18 mouse cellular contexts compared by ENCODE assay signal in genomic region chr14:79532036-79532776, GRCm38 (mm10). TPM values are rescaled to one million over a fixed set of nuclear protein-coding genes. Genes with fewer than 3 reads are reported as not detected.
DNase-seq lines count a peak whose midpoint lies in the region; ATAC-seq and TF ChIP-seq lines count a peak whose summit lies in the region.
"Had no signal": no experiment of that assay in that cellular context is flagged by ENCODE, and none has a peak within 500 bp of the region (broad histone marks: within the 10 kb centered on the region; RNA-seq: fewer than 3 reads in every experiment).

No protein-coding gene starts in this region.

- no peak for ATAC-seq in liver, embryonic 14.5 days (ENCODE audit: insufficient read depth)
- no peak for ATAC-seq in kidney, embryonic 14.5 days (ENCODE audit: low FRiP score, low TSS enrichment)

- H3K9me3 ChIP-seq in MEL (replicated peaks; ENCODE audit: insufficient read depth, low read length), result no peaks in the 10 kb centered on the region
- no peaks in the 10 kb centered on the region for H3K9me3 ChIP-seq in liver, embryonic 14.5 days (ENCODE audit: control insufficient read depth, low read length)
- no peaks in the 10 kb centered on the region for H3K9me3 ChIP-seq in kidney, embryonic 14.5 days (ENCODE audit: control insufficient read depth, low read length)
- H3K9me3 ChIP-seq: embryonic facial prominence, embryonic 12.5 days; heart, embryonic 15.5 days; hindbrain, embryonic 10.5 days; limb, embryonic 10.5 days; midbrain, embryonic 10.5 days had no signal

- no peak overlapping the region for H3K4me3 ChIP-seq in MEL (ENCODE audit: control insufficient read depth in 1 of 2, insufficient read depth in 1 of 2, low read depth in 2 of 2, low read length in 2 of 2)
- no peak overlapping the region for H3K4me3 ChIP-seq in liver, embryonic 14.5 days (ENCODE audit: insufficient read depth in 1 of 2, low read depth in 2 of 2, low read length in 2 of 2)
- no peak overlapping the region for H3K4me3 ChIP-seq in kidney, embryonic 14.5 days (ENCODE audit: low read length)
- H3K4me3 ChIP-seq in lung, adult 2 months (replicated peaks; ENCODE audit: extremely low read depth, low read depth, low read length), result no peak overlapping the region
- H3K4me3 ChIP-seq: embryonic facial prominence, embryonic 12.5 days; heart, embryonic 15.5 days; hindbrain, embryonic 10.5 days; limb, embryonic 10.5 days; midbrain, embryonic 10.5 days had no signal

- peak overlapping the region; percentile 29 for H3K27ac ChIP-seq in MEL (ENCODE audit: control insufficient read depth, low read depth, low read length)
- H3K27ac ChIP-seq in liver, embryonic 14.5 days, result peak overlapping the region; percentile 80
- H3K27ac ChIP-seq in kidney, embryonic 14.5 days (ENCODE audit: low read depth, low read length), result no peak overlapping the region
- H3K27ac ChIP-seq: embryonic facial prominence, embryonic 12.5 days; heart, embryonic 15.5 days; hindbrain, embryonic 10.5 days; limb, embryonic 10.5 days; midbrain, embryonic 10.5 days had no signal

- peaks cover 7 to 77% of the 10 kb centered on the region in 2 experiments for H3K36me3 ChIP-seq in MEL (ENCODE audit: control insufficient read depth in 1 of 2, insufficient read depth in 2 of 2, low read length in 2 of 2)
- peaks cover 3% of the 10 kb centered on the region; the same call in 1 of the 2 replicates for H3K36me3 ChIP-seq in liver, embryonic 14.5 days (replicated peaks; ENCODE audit: control insufficient read depth, insufficient read depth, low read depth)
- H3K36me3 ChIP-seq in kidney, embryonic 14.5 days (ENCODE audit: control insufficient read depth, insufficient read depth, low read length), result no peaks in the 10 kb centered on the region; the same call in 1 of the 2 replicates
- H3K36me3 ChIP-seq: embryonic facial prominence, embryonic 12.5 days; heart, embryonic 15.5 days; hindbrain, embryonic 10.5 days; limb, embryonic 10.5 days; midbrain, embryonic 10.5 days had no signal

- peaks cover 61% of the 10 kb centered on the region for H3K79me2 ChIP-seq in MEL (ENCODE audit: control insufficient read depth, insufficient read depth, low read length, poor library complexity)

- 63% methylated on average over 8 of the region's 8 CpGs for WGBS in liver, embryonic 14.5 days (ENCODE audit: insufficient replicate concordance)
- WGBS in kidney, embryonic 14.5 days, result 91% methylated on average over 8 of the region's 8 CpGs
- WGBS in lung, adult 2 months, result 69% methylated on average over 8 of the region's 8 CpGs

- no peak for TF ChIP-seq CTCF in MEL (IDR thresholded peaks at IDR 0.05 in 2 of 3, conservative IDR thresholded peaks at IDR 0.05 in 1 of 3; ENCODE audit: control insufficient read depth in 1 of 3, insufficient read depth in 1 of 3, low read depth in 2 of 3, low read length in 3 of 3, poor library complexity in 1 of 3, severe bottlenecking in 1 of 3)
- no peak for TF ChIP-seq CTCF in liver, embryonic 14.5 days (IDR thresholded peaks at IDR 0.05; ENCODE audit: low read depth)
- no peak for TF ChIP-seq CTCF in lung, adult 2 months (IDR thresholded peaks at IDR 0.05; ENCODE audit: insufficient read depth, low read length)

- TF ChIP-seq POLR2A in MEL (IDR thresholded peaks at IDR 0.05; ENCODE audit: control insufficient read depth in 1 of 2, insufficient read depth in 1 of 2, low read depth in 1 of 2, low read length in 2 of 2, poor library complexity in 1 of 2), result no peak
- no peak for TF ChIP-seq POLR2A in lung, adult 2 months (IDR thresholded peaks at IDR 0.05; ENCODE audit: borderline replicate concordance, extremely low read depth, low read depth, low read length)

- TF ChIP-seq EP300 in MEL (IDR thresholded peaks at IDR 0.05; ENCODE audit: low read depth in 1 of 2, low read length in 2 of 2), result no peak
- TF ChIP-seq EP300 in liver, embryonic 14.5 days (IDR thresholded peaks at IDR 0.05; ENCODE audit: low read depth), result no peak

- peaks cover 35 to 46% of the 10 kb centered on the region in 2 experiments for H3K4me1 ChIP-seq in MEL (ENCODE audit: control insufficient read depth in 1 of 2, insufficient read depth in 2 of 2, low read length in 2 of 2)
- H3K4me1 ChIP-seq in liver, embryonic 14.5 days (replicated peaks; ENCODE audit: control insufficient read depth in 2 of 2, insufficient read depth in 2 of 2, low read length in 1 of 2), result peaks cover 65 to 71% of the 10 kb centered on the region in 2 experiments
- H3K4me1 ChIP-seq in kidney, embryonic 14.5 days (ENCODE audit: control insufficient read depth, insufficient read depth, low read length), result no peaks in the 10 kb centered on the region
- peaks cover 37% of the 10 kb centered on the region for H3K4me1 ChIP-seq in lung, adult 2 months (ENCODE audit: control insufficient read depth, insufficient read depth, low read length)
- H3K4me1 ChIP-seq: embryonic facial prominence, embryonic 12.5 days; hindbrain, embryonic 10.5 days; limb, embryonic 10.5 days; midbrain, embryonic 10.5 days had no signal

- no peak for TF ChIP-seq RAD21 in MEL (IDR thresholded peaks at IDR 0.05; ENCODE audit: low read depth, low read length)

- H3K27me3 ChIP-seq in MEL (ENCODE audit: control insufficient read depth in 1 of 2, insufficient read depth in 2 of 2, low read length in 2 of 2), result no peaks in the 10 kb centered on the region
- no peaks in the 10 kb centered on the region for H3K27me3 ChIP-seq in liver, embryonic 14.5 days (ENCODE audit: control insufficient read depth, insufficient read depth, low read length)
- H3K27me3 ChIP-seq in kidney, embryonic 14.5 days (ENCODE audit: control insufficient read depth, insufficient read depth, low read length), result no peaks in the 10 kb centered on the region
- H3K27me3 ChIP-seq: embryonic facial prominence, embryonic 12.5 days; heart, embryonic 15.5 days had no signal

- peak overlapping the region; percentile 67; the same call in 1 of the 2 replicates for H3K4me2 ChIP-seq in liver, embryonic 14.5 days (ENCODE audit: low read depth)
- H3K4me2 ChIP-seq in kidney, embryonic 14.5 days (replicated peaks; ENCODE audit: low read depth, low read length), result no peak overlapping the region
- H3K4me2 ChIP-seq: embryonic facial prominence, embryonic 12.5 days; heart, embryonic 15.5 days had no signal

- H3K9ac ChIP-seq in MEL (ENCODE audit: control insufficient read depth, low read depth, low read length, poor library complexity, severe bottlenecking), result no peak overlapping the region
- H3K9ac ChIP-seq in liver, embryonic 14.5 days (replicated peaks), result peak overlapping the region; percentile 20
- no peak overlapping the region for H3K9ac ChIP-seq in kidney, embryonic 14.5 days (ENCODE audit: low read depth, low read length)
- H3K9ac ChIP-seq: embryonic facial prominence, embryonic 12.5 days; heart, embryonic 15.5 days had no signal

- peak; percentile 60 for DNase-seq in CD4-positive, CD25-positive, alpha-beta regulatory T cell, adult 2 months (ENCODE audit: low read depth, low spot score)
- DNase-seq in MEL (ENCODE audit: low read depth, low spot score), result no peak
- no peak for DNase-seq in liver, embryonic 14.5 days (ENCODE audit: low read depth in 3 of 3, low spot score in 3 of 3)
- peak; percentile 48 to 49 for DNase-seq in natural killer cell, adult 2 months (ENCODE audit: low spot score in 2 of 2)
- no peak for DNase-seq in kidney, postnatal 36 days
- no peak for DNase-seq in adipocyte (ENCODE audit: low spot score)
- DNase-seq in lung, adult 2 months, result no peak
- DNase-seq: adrenal gland, adult 2 months; cerebellum, adult 18-20 months; gastrocnemius, postnatal 36 days; kidney, adult 11 months; kidney, postnatal 25 days had no signal

TF ChIP-seq in MEL, 35 proteins besides CTCF, POLR2A, EP300 and RAD21:
- TF ChIP-seq MXI1 (IDR thresholded peaks at IDR 0.05; ENCODE audit: low read depth, low read length) (0 out of 2 replicates have a peak, but pooled peaks have one; percentile 24), TCF12 (IDR thresholded peaks at IDR 0.05; ENCODE audit: low read depth, low read length) (no peak), GABPA (IDR thresholded peaks at IDR 0.05; ENCODE audit: low read depth, low read length) (no peak), RCOR1 (IDR thresholded peaks at IDR 0.05; ENCODE audit: low read depth, low read length) (no peak), KAT2A (conservative IDR thresholded peaks at IDR 0.05; ENCODE audit: low read depth, low read length) (no peak), MYC (IDR thresholded peaks at IDR 0.05; ENCODE audit: low read depth, low read length) (no peak), POLR2AphosphoS2 (IDR thresholded peaks at IDR 0.05; ENCODE audit: low read length) (no peak), NELFE (IDR thresholded peaks at IDR 0.05; ENCODE audit: low read depth, low read length) (no peak), ZNF384 (IDR thresholded peaks at IDR 0.05; ENCODE audit: low read depth, low read length) (no peak), USF1 (IDR thresholded peaks at IDR 0.05; ENCODE audit: low read depth, low read length) (peak; percentile 38; the same call in 1 of the 2 replicates), MAFK (IDR thresholded peaks at IDR 0.05; ENCODE audit: borderline replicate concordance, low read depth, low read length) (no peak)
TF ChIP-seq in MEL: peak in this region for 2.

RNA-seq across cellular contexts. Expression of gene Wbp4, which starts 50.9 kb away (rescaled TPM):
- 14.5 and 15.9 TPM in 2 replicates for total RNA-seq in MEL (2012; rRNA removed)
- 10 to 100 TPM; 22.1 to 87.6 TPM for polyA plus RNA-seq in MEL (2012; ENCODE audit: insufficient read depth in 1 of 2, insufficient read length in 2 of 2, low read depth in 1 of 2, low replicate concordance in 2 of 2, missing spikeins in 1 of 2)
- 3.1 and 6.2 TPM in 2 replicates for polyA plus RNA-seq in liver, embryonic 14.5 days (2012; rRNA removed)
- polyA plus RNA-seq in liver, embryonic 14.5 days (2014; fragmentation: Nextera tagmentation; extraction: Ambion mirVana), result 14.2 and 16.8 TPM in 2 replicates
- polyA plus RNA-seq in kidney, embryonic 14.5 days (2014; fragmentation: Nextera tagmentation; extraction: Ambion mirVana), result 47.1 and 64.8 TPM in 2 replicates
- 6.5 and 6.6 TPM in 2 replicates for polyA plus RNA-seq in lung, adult 2 months (2012; rRNA removed)

RNA-seq across cellular contexts. Expression of gene Elf1, which starts 51.2 kb away (rescaled TPM):
- total RNA-seq in MEL (2012; rRNA removed), result 21.5 and 27.3 TPM in 2 replicates
- polyA plus RNA-seq in MEL (2012; ENCODE audit: insufficient read depth in 1 of 2, insufficient read length in 2 of 2, low read depth in 1 of 2, low replicate concordance in 2 of 2, missing spikeins in 1 of 2), result 10 to 100 TPM; 24.2 to 43.1 TPM
- polyA plus RNA-seq in liver, embryonic 14.5 days (2012; rRNA removed), result 6.0 and 9.3 TPM in 2 replicates
- polyA plus RNA-seq in liver, embryonic 14.5 days (2014; fragmentation: Nextera tagmentation; extraction: Ambion mirVana), result 8.7 and 9.9 TPM in 2 replicates
- 13.9 and 18.5 TPM in 2 replicates for polyA plus RNA-seq in kidney, embryonic 14.5 days (2014; fragmentation: Nextera tagmentation; extraction: Ambion mirVana)
- polyA plus RNA-seq in lung, adult 2 months (2012; rRNA removed), result 16.9 and 20.9 TPM in 2 replicates

RNA-seq across cellular contexts. Expression of gene Sugt1, which starts 55.3 kb away (rescaled TPM):
- 175 and 182 TPM in 2 replicates for total RNA-seq in MEL (2012; rRNA removed)
- polyA plus RNA-seq in MEL (2012; ENCODE audit: insufficient read depth in 1 of 2, insufficient read length in 2 of 2, low read depth in 1 of 2, low replicate concordance in 2 of 2, missing spikeins in 1 of 2), result 100 to 1,000 TPM; 135 to 616 TPM
- 3.0 and 15.2 TPM in 2 replicates for polyA plus RNA-seq in liver, embryonic 14.5 days (2012; rRNA removed)
- 44.7 and 48.5 TPM in 2 replicates for polyA plus RNA-seq in liver, embryonic 14.5 days (2014; fragmentation: Nextera tagmentation; extraction: Ambion mirVana)
- polyA plus RNA-seq in kidney, embryonic 14.5 days (2014; fragmentation: Nextera tagmentation; extraction: Ambion mirVana), result 135 and 166 TPM in 2 replicates
- polyA plus RNA-seq in lung, adult 2 months (2012; rRNA removed), result 4.2 and 7.7 TPM in 2 replicates

Comparison
In these comparisons a context has a peak if more than half of its experiments do, and no peak if none do; other contexts are left out.
1. DNase-seq: peak in CD4-positive, CD25-positive, alpha-beta regulatory T cell, adult 2 months (single experiment) and natural killer cell, adult 2 months (2 of 2); none in MEL (single experiment), liver, embryonic 14.5 days (0 of 3), kidney, postnatal 36 days (0 of 2), adipocyte (single experiment) and lung, adult 2 months (single experiment).